Mouse (Mus musculus): ENCODE data around the gene Vangl2.

Gene Vangl2

GRCm38 (mm10) chr1:171966054-171966790 lies 62.0 kb downstream of the Vangl2 start:
- no peak for DNase-seq (ENCODE audit: low spot score in 2 of 2)

DNA sequence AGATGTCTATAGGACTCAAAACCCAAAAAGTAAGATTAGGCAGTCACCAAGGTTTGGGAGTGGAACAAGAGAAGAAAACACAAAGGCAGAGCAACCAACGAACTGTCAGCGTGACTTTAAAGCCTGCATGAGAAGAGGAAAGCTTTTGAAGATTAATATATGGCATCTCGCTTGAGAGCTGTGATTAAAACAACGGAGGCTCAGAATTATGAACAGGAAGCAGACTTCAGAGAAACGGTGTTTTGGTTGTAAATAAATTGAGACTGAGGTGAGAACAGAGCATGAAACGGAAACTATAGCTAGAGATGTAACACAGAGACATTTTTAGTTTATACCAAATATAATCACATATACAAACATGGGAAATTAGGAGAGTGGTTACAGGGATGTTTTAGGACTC lies 64.6 kb downstream of the Vangl2 start:
- DNase-seq (ENCODE audit: low spot score in 2 of 2), result no peak

DNA sequence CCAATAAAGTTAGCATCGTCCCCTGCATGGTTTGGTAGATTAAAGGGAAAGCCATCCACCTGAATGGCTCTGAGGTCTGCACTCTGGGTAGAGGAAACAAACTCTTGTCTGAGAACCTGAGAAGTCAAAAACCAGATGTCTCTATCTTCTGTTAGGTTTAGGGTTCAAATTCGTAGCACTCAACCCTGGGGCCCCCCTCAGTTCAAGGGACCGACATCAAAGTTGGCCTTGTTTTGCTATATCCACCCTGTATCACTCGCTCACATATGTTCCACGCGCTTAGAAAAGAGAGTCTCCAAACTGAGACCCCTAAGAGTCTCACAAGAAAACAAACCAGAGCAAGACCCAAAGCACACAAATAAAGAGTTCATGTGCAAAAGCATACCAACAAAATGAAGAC lies 66.5 kb downstream of the Vangl2 start:
- no peak for DNase-seq (ENCODE audit: low spot score in 2 of 2)

DNA sequence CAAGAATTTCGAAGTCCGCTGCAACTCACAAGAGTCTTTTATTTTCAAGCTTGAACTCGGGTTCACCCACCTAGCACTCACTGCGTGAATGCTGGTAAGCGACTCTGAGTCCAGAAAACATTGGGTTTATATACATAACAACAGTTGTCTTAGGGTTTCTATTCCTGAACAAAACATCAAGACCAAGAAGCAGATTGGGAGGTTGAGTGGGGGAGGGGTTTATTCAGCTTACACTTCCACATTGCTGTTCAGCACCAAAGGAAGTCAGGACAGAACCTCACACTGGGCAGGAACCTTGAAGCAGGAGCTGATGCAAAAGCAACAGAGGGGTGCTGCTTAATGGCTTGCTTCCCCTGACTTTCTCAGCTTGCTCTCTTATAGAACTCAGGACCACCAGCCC lies 67.5 kb downstream of the Vangl2 start:
- DNase-seq (ENCODE audit: low spot score in 2 of 2), result no peak

GRCm38 (mm10) chr1:171957411-171957810 lies 70.8 kb downstream of the Vangl2 start:
- DNase-seq (ENCODE audit: low spot score in 2 of 2), result no peak

DNA sequence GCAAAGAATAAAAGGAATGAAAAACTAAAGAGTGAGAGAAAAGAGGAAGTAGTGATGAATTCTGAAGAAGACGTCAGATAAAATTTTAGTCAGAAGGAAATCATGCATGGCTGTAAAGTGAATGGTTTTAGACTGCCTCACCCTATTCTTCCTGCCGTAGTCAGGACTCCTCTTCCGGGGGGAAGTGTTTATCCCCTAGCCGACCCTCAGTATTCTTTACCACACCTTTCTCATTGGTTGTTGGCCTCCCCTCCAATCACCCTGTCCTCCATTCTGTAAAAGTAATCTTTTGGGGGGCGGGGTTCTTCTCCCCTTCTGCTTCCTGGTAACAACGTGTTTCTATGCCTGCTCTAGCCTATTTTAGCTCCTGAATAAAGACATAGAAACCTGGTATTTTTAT lies 73.2 kb downstream of the Vangl2 start:
- DNase-seq (ENCODE audit: low spot score in 2 of 2), result no peak

Data from spleen, postnatal 10 days (tissue).